Mouse (Mus musculus): Measurements from ENCODE around the gene Bcl7b. TPM values are rescaled to one million over a fixed set of nuclear protein-coding genes. Genes with fewer than 3 reads are reported as not detected.

Bcl7b gene
- total and polyA plus RNA-seq, 2 experiments: 10.5 to 20.2 TPM

DNA sequence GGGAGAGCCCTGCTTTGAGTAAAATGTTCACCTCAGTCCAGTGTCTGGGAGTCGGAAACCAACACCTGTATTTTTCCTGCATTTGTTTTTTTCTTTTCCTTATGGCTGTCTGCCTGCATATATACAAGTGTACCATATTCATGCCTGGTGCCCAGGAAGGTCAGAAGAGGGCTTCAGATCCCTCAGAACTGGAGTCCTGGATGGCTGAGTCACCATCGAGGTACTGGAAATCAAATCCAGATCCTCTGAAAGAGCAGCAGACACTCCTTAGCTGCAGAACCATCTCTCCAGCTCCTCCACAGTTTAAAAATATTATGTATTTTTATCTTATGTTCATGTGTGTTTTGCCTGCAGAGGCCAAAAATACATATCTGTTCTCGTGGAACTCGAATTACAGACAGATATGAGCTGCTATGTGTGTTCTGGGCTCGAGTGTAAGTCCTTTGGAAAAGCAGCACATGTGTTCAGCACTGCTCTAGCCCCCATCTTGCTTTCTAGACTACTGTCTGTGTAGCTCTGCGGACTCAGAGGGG, 3.7 kb downstream of the Bcl7b start:
- no peak for TF ChIP-seq POLR2A (IDR thresholded peaks at IDR 0.05; ENCODE audit: extremely low read depth, insufficient read depth, low read length)
- no peak for TF ChIP-seq CTCF (IDR thresholded peaks at IDR 0.05; ENCODE audit: low read depth, low read length)
- H3K27me3 ChIP-seq (ENCODE audit: control insufficient read depth, insufficient read depth, low read length): no peaks in the 10 kb centered on the region
- no peak for DNase-seq (ENCODE audit: extremely low read depth, low read depth, low spot score)
- no peak overlapping the region for H3K27ac ChIP-seq (replicated peaks; ENCODE audit: insufficient read depth, low read depth, low read length)
- no peaks in the 10 kb centered on the region; the same call in 1 of the 2 replicates for H3K4me1 ChIP-seq (ENCODE audit: control insufficient read depth, insufficient read depth, low read length)
- no peak overlapping the region for H3K4me3 ChIP-seq (ENCODE audit: insufficient read depth, low read depth, low read length)
- peaks cover 22% of the 10 kb centered on the region for H3K36me3 ChIP-seq (ENCODE audit: control insufficient read depth, insufficient read depth, low read length)
- no peak overlapping the region for H3K9ac ChIP-seq (ENCODE audit: low read depth, low read length)
- peaks cover 4% of the 10 kb centered on the region; the same call in 1 of the 2 replicates for H3K79me2 ChIP-seq (ENCODE audit: control insufficient read depth, insufficient read depth, low read length)
- WGBS: 91% methylated on average over 6 of the region's 6 CpGs

DNA sequence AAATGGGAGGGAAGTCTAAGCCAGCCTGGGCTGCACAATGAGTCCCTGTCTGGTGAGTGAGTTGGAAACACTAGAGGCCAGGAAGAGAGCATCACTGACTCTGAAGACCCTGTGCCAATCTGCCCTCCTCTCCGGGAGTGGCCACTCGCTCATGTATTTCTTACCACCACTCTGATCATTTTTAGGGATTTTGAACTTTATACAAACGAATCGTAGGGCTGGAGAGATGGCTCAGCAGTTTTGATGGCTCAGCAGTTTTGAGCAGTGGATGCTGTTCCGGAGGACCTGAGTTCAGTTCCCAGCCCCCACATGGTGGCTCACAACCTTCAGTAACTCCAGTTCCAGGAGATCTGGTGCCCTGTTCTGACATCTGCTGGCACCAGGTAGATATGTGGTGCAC, 4.9 kb downstream of the Bcl7b start:
- no peak overlapping the region for H3K27ac ChIP-seq (replicated peaks; ENCODE audit: insufficient read depth, low read depth, low read length)
- WGBS: 83% methylated on average over 5 of the region's 5 CpGs
- no peak overlapping the region for H3K9ac ChIP-seq (ENCODE audit: low read depth, low read length)
- H3K4me3 ChIP-seq (ENCODE audit: insufficient read depth, low read depth, low read length): no peak overlapping the region
- H3K27me3 ChIP-seq (ENCODE audit: control insufficient read depth, insufficient read depth, low read length): no peaks in the 10 kb centered on the region
- peaks cover 3% of the 10 kb centered on the region for H3K4me1 ChIP-seq (ENCODE audit: control insufficient read depth, insufficient read depth, low read length)
- peaks cover 27% of the 10 kb centered on the region for H3K36me3 ChIP-seq (ENCODE audit: control insufficient read depth, insufficient read depth, low read length)
- H3K79me2 ChIP-seq (ENCODE audit: control insufficient read depth, insufficient read depth, low read length): peaks cover 4% of the 10 kb centered on the region; the same call in 1 of the 2 replicates
- TF ChIP-seq CTCF (IDR thresholded peaks at IDR 0.05; ENCODE audit: low read depth, low read length) (no peak), POLR2A (IDR thresholded peaks at IDR 0.05; ENCODE audit: extremely low read depth, insufficient read depth, low read length) (no peak)
- no peak for DNase-seq (ENCODE audit: extremely low read depth, low read depth, low spot score)

DNA sequence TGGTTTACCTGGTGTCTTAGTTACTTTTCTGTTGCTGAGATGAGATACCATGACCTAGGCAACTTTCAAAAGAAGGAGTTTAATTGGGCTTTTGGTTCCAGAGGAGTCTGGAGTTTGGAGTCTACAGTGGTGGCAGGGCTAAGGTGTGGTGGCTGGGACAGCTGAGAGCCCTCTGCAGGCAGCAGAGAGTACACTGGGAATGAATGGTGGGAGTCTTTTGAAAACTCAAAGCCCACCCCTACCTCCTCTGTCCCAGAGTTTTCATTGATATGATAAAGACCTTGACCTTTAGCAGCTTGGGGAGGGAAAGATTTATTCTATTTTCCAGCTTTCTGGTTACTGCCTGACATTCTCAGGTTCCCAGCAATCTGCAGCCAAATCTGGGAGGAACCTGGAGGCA, 7.0 kb downstream of the Bcl7b start:
- Histone ChIP-seq H3K36me3 (ENCODE audit: control insufficient read depth, insufficient read depth, low read length) (peaks cover 31% of the 10 kb centered on the region), H3K9ac (ENCODE audit: low read depth, low read length) (no peak overlapping the region), H3K4me3 (ENCODE audit: insufficient read depth, low read depth, low read length) (no peak overlapping the region), H3K27me3 (ENCODE audit: control insufficient read depth, insufficient read depth, low read length) (no peaks in the 10 kb centered on the region), H3K79me2 (ENCODE audit: control insufficient read depth, insufficient read depth, low read length) (peaks cover 4% of the 10 kb centered on the region; the same call in 1 of the 2 replicates), H3K27ac (replicated peaks; ENCODE audit: insufficient read depth, low read depth, low read length) (no peak overlapping the region), H3K4me1 (ENCODE audit: control insufficient read depth, insufficient read depth, low read length) (peaks cover 3% of the 10 kb centered on the region)
- TF ChIP-seq POLR2A (IDR thresholded peaks at IDR 0.05; ENCODE audit: extremely low read depth, insufficient read depth, low read length): no peak
- TF ChIP-seq CTCF (IDR thresholded peaks at IDR 0.05; ENCODE audit: low read depth, low read length): no peak
- DNase-seq (ENCODE audit: extremely low read depth, low read depth, low spot score): no peak

DNA sequence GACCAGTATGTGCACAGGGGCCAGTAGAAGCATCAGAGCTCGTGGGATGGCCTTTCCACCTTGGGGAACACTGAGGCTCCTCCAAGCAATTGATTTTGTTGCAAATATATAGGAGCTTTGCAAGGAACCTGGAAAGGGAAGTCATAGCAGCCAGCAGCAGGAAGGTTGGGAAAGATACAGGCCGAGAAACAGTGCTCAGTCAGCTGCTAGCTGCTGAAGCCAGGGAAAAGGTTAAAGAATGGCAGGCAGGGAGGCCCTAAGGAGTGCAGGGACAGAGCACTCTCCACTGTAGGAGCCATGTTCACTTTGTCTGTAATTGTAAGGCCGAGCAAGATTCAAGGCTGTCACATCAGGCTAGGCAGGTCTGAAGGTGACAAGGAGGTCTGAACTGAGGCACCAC, 10.4 kb downstream of the Bcl7b start:
- peak overlapping the region; percentile 49 for H3K27ac ChIP-seq (replicated peaks; ENCODE audit: insufficient read depth, low read depth, low read length)
- H3K27me3 ChIP-seq (ENCODE audit: control insufficient read depth, insufficient read depth, low read length): no peaks in the 10 kb centered on the region
- peaks cover 4% of the 10 kb centered on the region; the same call in 1 of the 2 replicates for H3K79me2 ChIP-seq (ENCODE audit: control insufficient read depth, insufficient read depth, low read length)
- WGBS: 69% methylated on average over 3 of the region's 3 CpGs
- peaks cover 35% of the 10 kb centered on the region for H3K36me3 ChIP-seq (ENCODE audit: control insufficient read depth, insufficient read depth, low read length)
- H3K4me1 ChIP-seq (ENCODE audit: control insufficient read depth, insufficient read depth, low read length): peaks cover 12% of the 10 kb centered on the region
- H3K4me3 ChIP-seq (ENCODE audit: insufficient read depth, low read depth, low read length): no peak overlapping the region
- TF ChIP-seq POLR2A (IDR thresholded peaks at IDR 0.05; ENCODE audit: extremely low read depth, insufficient read depth, low read length): no peak
- no peak for TF ChIP-seq CTCF (IDR thresholded peaks at IDR 0.05; ENCODE audit: low read depth, low read length)
- H3K9ac ChIP-seq (ENCODE audit: low read depth, low read length): no peak overlapping the region
- DNase-seq (ENCODE audit: extremely low read depth, low read depth, low spot score): no peak

DNA sequence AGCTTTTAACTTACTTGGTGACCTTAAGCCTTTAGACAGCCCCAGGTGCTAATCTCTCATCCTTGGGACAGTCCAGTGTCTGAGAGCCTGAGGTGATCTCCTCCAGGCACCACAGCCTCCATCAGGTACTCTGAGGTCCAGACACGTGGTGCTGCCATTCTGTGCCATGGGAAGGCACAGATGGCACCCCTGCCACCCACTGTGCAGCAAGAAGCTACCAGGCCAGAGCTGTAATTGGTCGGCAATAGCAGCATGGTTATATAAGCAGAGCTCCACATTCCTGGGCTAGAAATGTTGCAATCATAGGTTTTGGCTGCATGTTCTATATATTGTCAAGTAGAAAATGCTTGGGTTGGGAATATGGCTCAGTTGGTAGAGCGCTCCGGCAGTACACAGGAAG, 10.9 kb downstream of the Bcl7b start:
- WGBS: 74% methylated on average over 4 of the region's 4 CpGs
- TF ChIP-seq CTCF (IDR thresholded peaks at IDR 0.05; ENCODE audit: low read depth, low read length) (no peak), POLR2A (IDR thresholded peaks at IDR 0.05; ENCODE audit: extremely low read depth, insufficient read depth, low read length) (no peak)

DNA sequence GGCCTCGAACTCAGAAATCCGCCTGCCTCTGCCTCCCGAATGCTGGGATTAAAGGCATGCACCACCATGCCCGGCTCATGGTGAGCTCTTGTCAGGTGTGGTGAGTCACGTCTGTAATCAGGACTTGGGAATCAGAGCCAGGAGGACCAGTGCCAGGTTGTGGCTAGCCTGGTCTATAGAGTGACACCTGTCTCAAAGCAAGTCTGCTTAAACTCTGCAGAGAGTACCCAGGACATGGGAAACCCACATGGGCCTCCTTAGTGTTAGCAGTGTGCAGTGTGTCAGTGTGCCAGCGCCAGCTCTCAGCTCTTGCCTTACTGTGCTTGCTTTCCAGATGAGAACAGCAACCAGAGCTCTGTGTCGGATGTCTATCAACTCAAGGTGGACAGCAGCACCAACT, 11.5 kb downstream of the Bcl7b start:
- H3K4me1 ChIP-seq (ENCODE audit: control insufficient read depth, insufficient read depth, low read length): peaks cover 14% of the 10 kb centered on the region

More for the DNA sequence above, 10.9 kb downstream of the Bcl7b start:
- peaks cover 33% of the 10 kb centered on the region for H3K36me3 ChIP-seq (ENCODE audit: control insufficient read depth, insufficient read depth, low read length)
- H3K79me2 ChIP-seq (ENCODE audit: control insufficient read depth, insufficient read depth, low read length): peaks cover 4% of the 10 kb centered on the region; the same call in 1 of the 2 replicates
- no peak for DNase-seq (ENCODE audit: extremely low read depth, low read depth, low spot score)
- no peak overlapping the region for H3K9ac ChIP-seq (ENCODE audit: low read depth, low read length)
- peaks cover 13% of the 10 kb centered on the region for H3K4me1 ChIP-seq (ENCODE audit: control insufficient read depth, insufficient read depth, low read length)
- H3K27me3 ChIP-seq (ENCODE audit: control insufficient read depth, insufficient read depth, low read length): no peaks in the 10 kb centered on the region
- H3K27ac ChIP-seq (replicated peaks; ENCODE audit: insufficient read depth, low read depth, low read length): no peak overlapping the region
- H3K4me3 ChIP-seq (ENCODE audit: insufficient read depth, low read depth, low read length): no peak overlapping the region

More for the DNA sequence above, 11.5 kb downstream of the Bcl7b start:
- no peak overlapping the region for H3K27ac ChIP-seq (replicated peaks; ENCODE audit: insufficient read depth, low read depth, low read length)
- no peak overlapping the region for H3K4me3 ChIP-seq (ENCODE audit: insufficient read depth, low read depth, low read length)
- peaks cover 31% of the 10 kb centered on the region for H3K36me3 ChIP-seq (ENCODE audit: control insufficient read depth, insufficient read depth, low read length)
- DNase-seq (ENCODE audit: extremely low read depth, low read depth, low spot score): no peak
- no peak overlapping the region for H3K9ac ChIP-seq (ENCODE audit: low read depth, low read length)
- no peaks in the 10 kb centered on the region for H3K27me3 ChIP-seq (ENCODE audit: control insufficient read depth, insufficient read depth, low read length)
- H3K79me2 ChIP-seq (ENCODE audit: control insufficient read depth, insufficient read depth, low read length): peaks cover 1% of the 10 kb centered on the region; the same call in 1 of the 2 replicates
- no peak for TF ChIP-seq POLR2A (IDR thresholded peaks at IDR 0.05; ENCODE audit: extremely low read depth, insufficient read depth, low read length)
- TF ChIP-seq CTCF (IDR thresholded peaks at IDR 0.05; ENCODE audit: low read depth, low read length): no peak
- 85% methylated on average over 6 of the region's 7 CpGs for whole genome bisulfite sequencing

Measured in liver, adult 2 months (tissue).